Mouse (Mus musculus) regulatory T cell (primary cell): Measurements from ENCODE around the gene Pknox2.

Experiments used
- in situ Hi-C: fragments of 300-600 bp; cut with MboI, MseI; formaldehyde crosslinking; loops from one replicate; pipeline ENCODE4 v1.15.1; 2025; ENCODE audit warnings: high pct_unique_total_duplicates

Gene Pknox2

DNA sequence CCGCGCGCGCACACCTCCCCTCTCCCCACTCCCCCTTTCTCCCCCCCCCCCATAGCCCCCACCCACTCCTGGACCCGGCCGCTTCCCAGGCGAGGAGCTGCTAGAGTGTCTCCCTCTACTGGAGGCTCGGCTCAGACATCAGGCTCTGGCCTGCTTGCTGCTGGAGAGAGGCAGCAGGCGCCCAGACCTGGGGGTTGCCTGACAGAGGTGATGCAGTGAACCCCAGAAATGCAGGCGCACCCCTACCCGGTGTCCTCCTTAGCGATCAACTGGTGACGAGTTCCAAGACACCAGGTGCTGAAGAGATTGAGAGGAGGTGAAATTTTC lies at the start of gene Pknox2:
Pknox2 (minus strand) TSS at position 49 of the 327 bp plus-strand sequence.
- in situ Hi-C loops, result no loop called here

DNA sequence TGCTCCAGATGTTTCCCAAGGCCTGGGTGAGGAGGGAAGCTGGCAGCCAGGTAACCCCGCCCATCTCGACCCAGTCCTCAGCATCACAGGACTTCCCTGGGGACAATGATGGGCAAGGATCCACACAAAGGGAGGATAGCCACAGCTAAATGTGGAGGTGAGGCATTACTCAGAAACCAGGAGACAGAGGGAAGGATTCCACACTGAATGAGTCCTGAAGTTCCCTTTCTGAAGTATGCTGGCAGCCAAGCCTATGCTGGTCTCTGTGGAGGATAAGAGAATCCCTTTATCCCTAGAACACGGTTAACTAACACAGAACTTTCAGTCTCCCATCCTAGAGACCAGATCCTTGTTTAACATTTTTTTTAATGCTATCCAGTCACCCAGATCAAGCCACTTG lies 40.8 kb upstream of the Pknox2 start:
- in situ Hi-C loops, result no loop called here

DNA sequence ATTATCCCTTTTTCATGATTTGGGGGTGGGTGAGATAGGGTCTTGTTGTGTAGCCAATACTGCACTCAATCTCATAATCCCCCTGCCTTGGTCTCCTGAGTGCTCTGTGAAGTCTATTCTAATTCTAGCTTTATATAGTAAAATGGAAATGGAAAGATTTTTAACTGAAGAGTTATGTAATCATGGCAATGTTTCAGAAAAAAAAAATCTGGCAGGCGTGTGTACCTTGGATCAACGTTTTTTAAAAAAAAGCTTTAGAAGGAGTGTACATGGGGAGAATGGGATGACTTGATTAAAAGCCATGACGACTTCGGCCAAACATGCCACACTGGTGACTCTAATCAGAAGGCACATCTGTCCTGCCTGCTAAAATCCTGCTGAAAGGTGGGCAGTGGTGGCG lies 40.2 kb upstream of the Pknox2 start:
- in situ Hi-C loops, result no loop called here

DNA sequence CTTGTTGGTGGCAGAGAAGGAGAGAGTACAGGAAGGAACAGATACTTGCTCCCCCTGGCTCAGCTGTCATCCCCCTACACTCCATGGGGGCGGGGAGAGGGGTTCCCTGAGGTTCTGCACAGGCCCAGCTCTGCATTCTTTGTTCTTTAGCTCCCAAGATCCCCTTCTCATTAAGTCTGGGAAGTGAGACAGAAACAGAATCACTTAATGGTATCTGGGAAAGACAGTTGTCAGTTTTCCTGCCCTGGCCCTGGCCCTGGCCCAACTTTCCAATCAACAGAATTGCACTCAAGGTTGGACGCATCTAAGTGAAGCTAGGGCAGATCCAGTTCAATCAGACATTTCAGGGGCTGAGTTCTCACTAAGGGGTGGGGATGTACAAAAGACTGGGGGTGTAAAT lies 36.0 kb upstream of the Pknox2 start:
- in situ Hi-C loops, result no loop called here

DNA sequence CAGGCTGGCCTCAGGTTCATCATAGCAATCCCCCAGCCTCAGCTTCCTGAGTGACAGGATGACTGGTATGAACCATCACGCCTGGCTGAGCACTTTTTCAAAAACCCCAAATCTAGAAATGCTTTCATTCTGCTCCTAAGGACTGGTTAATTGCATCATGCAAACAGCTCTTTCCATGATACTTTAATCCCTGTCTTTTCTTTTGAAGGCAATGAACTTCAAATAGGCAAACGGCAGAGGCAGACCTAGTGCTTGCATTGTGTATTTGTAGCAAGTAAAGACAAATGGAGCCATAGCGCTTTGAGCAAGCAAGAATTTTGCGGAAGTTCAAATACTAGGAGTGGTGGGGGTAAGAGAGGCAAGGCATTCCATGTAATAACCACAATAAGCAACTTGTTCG lies 34.4 kb upstream of the Pknox2 start:
- in situ Hi-C loops, result no loop called here

DNA sequence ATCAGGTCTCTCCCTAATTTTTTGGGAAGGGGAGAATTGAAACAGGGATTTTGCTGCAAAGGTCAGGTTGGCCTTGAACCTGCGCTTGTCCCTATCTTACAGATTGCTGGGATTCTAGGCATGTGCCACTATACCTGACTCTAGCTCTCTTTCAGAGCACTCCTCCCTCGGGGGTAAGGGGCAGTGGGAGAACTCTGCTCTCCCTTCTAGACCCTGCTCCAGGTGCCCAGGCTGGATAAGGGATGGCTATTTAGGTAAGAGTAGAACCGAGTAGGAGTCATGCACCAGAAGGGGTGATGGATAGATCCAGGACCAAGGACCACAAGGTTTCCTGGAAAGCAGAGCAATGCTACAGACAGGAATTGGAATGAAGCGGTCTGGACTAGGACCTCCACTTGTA lies 32.4 kb upstream of the Pknox2 start:
- in situ Hi-C loops, result no loop called here

DNA sequence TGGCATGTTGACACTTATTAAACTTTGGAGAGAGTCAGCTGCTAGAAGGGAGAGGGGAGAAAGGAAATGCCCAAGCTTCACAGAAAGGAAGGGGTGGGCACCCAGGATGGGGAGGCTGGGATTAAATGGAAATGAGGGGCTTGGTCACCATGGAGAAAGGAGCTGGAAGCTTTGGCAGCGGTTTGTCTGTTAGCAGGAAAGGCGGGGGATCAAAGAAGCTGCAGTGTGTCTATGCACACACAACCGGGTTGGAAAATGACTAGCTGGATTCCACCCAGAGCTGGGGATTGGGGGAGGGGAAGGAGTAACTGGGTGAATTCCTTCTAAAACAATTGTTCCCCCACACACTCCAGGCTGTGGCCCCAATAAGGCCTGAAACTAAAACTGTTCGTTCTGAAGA lies 31.7 kb upstream of the Pknox2 start:
- in situ Hi-C loops, result no loop called here

DNA sequence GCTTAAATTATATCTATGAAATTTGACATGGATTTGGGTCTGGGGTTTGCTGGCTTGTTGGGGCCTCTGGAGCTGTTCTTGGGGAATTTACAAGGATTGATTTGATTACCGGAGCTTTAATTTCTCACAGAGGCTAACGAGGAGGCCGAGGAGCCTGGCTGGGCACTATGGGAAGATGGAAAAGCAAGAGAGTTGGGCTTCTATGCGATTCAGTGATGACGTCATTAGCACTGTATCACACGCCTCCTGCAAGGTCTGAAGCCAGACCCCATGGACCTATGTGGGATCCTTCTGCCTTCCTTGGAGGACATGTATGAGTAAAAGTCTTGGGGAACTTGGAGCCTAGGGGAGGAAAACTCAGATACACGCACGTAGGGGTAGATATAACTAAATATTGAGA lies 30.3 kb upstream of the Pknox2 start:
- in situ Hi-C loops, result no loop called here

DNA sequence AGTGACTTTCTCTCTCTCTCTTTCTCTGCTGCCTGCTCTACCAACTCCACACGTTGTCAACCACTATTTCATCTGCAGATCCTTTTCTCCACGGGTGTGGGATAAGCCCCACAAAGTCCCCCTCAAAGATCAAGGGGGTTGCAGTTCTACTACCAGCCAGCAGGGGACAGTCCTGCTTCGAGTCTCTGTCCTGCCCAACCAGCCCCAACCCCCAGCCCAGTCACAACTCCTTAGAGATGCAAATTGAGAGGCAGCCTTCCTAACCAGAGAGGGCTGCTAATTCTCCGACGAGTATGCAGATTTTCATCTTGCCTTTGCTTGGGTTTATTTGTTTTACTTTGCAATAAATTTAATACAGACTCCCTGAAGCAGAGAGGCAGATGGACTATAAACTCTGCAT lies 29.9 kb upstream of the Pknox2 start:
- in situ Hi-C loops, result no loop called here

DNA sequence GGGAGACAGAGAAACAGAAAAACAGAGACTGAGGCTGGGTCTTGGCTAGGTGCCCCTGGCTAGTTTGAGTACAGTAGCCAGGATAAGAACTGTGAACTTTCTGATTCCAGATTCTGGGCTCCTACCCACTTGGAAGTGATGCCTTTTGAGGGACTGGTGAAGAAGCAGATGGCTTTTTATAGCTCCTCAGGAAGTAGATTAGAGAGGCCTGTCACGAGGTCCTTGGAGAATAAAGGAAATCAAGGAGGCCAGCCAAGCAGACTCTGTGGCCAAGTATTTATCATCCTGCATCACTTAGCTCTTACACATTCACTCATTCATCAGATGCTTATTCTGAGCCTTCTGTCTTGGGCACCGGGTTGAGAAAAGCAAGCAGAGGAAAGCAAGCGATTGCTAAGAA lies 28.8 kb upstream of the Pknox2 start:
- in situ Hi-C loops, result no loop called here

DNA sequence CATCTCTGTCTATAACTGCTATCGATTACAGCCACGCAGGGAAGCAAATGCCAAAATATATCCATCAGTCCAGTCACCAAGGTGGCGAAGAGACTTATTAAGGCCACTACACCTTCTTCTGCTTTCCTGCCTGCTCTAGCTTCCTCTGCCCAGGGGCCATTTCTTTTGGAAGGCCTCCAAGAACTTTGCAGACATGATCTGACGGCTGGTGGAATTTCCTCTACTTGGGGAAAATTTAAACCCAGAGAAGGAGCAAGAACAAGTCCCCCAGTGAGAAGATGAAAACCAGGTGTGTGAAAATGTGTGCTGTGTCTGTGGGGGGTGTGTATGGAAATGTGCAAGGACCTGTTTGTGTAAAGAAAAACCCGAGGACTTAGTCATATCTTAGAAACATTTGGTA lies 26.2 kb upstream of the Pknox2 start:
- in situ Hi-C loops, result no loop called here

DNA sequence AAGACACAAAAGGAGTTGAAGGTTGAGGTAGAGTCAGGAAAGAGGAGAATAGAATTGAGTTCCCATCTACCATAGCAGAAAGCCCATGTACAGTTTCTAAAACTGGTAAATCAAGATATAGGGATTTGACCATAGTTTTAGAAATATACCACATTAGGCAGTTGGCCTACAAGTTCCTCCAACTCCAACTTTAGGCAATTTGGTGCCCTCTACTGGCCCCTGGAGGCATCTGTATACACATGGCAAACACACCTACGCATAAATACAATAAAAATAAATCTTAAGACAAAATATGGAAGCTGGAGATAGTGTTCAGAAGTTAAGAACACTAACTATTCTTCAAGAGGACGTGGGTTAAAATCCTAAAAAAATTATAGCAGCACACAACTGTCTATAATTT lies 19.7 kb upstream of the Pknox2 start:
- in situ Hi-C loops, result no loop called here

DNA sequence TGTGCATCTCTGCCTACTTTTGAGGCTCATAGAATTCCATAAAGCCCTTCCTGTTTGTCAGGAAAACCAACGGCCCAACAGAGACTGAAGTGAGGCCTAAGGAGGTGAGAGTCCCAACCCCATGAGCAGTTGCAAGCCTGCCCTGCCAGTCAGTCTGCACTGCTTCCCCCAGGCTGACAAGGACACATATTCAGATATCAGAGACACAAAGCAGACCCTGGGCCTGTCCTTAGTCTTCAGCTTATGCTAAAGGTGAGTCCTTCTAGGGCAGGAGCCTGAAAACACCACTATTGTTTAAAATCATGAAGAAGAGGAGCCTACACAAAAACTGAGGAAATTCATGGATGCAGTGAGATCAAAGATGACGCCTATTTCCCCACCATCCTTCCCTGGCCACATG lies 13.5 kb upstream of the Pknox2 start:
- in situ Hi-C loops, result no loop called here

DNA sequence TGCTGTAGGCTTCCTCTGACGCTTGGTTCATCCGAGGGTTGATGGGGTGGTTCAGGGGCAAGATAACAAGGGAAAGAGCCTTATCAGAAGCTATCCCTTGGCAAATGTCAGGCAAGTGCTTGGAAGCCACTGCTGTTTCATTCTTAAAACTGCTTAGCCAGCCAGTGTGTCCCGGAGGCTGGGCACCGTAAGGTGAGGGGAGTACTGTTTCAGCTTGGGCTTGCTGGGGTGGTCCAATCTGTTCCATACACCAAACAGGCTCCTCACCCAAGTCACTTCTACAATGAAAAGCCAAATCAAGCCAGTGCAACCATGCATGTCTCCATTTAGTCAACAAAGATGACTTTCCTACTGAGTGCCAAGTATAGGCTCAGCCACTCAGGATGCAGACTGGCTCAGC lies 679 bp upstream of the Pknox2 start:
- in situ Hi-C loops, result no loop called here

DNA sequence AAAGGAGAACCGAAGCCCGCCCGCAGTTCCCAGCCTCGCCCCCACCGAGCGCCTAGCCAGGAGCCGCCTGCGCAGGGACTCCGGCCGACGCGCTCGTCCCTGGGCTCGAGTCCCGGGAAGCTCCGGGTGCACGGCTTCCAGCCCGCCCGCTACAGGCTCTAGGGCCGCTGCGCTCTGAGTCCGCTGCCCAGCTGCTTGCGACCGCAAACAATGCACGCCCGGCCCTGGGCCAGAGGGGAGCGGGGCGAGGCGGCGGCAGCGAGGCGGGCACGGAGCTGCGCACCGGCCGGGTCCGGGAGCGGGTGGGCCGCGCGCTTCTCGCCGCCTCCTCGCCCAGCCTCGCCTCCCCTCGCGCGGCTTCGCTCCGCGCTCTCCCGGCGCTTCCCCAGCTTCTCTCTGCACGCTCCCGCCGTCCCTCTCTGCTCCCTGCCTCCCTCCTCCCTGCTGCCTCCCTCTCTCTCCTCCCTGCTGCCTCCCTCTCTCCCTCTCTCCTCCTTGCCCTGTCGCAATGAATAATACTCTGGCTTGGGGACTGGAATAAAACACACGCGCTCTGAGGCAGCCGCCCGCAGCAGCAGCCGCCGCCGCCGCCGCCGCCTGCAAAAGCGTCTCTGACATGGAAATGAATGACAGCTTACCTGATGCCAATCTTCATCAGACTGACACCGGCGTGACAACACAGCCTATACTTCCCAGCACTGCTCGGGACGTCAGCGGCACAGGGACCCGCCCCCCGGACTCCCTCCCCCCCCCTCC lies 426 bp downstream of the Pknox2 start:
- in situ Hi-C loops, result no loop called here

DNA sequence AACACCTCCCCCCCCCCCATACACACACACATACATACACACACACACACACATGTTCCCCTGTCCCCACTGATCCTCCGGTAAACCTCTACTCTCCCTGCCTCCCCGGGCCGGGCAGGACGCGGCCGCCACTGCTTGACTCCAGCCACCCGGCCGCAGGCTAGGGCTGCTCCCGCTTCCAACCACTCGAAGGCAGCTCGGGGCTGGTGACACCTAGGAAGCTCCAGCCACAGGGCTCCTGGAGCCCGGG lies 929 bp downstream of the Pknox2 start:
- in situ Hi-C loops, result no loop called here

DNA sequence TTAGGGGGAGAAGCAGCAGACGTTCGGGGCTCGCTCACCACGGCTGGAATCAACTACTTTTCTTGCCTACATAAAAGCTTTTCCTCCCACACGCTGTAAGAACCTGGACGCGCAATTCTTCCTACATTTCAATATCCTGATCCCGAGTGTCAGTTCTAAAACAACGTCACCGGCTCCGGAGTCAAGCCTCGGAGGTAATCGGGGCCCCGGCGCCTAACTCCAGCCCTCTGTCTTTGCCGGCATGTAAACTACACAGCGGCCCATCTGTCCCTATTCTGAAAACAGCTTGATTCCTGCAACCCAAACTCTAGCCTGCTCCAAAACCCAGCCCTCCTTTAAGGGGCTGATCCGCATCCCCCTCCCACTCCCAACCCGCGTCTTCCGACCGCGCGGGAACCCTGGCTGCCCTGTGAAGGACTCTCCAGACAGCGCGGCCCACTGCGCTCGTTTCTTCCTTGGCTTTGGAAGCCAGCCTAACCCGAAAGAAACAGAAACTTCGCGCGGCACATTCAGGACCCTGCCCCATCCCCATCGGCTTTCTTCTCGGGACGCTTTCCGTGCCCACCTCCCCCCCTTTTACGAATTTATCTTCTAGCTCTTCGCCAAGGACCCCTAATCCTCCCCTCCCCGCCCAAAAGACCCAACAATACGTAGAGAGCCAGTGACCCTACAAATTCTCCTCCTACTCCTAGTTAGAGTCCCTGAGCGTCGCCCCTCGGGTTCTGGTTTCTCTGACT lies 1.4 kb downstream of the Pknox2 start:
- in situ Hi-C loops, result no loop called here

DNA sequence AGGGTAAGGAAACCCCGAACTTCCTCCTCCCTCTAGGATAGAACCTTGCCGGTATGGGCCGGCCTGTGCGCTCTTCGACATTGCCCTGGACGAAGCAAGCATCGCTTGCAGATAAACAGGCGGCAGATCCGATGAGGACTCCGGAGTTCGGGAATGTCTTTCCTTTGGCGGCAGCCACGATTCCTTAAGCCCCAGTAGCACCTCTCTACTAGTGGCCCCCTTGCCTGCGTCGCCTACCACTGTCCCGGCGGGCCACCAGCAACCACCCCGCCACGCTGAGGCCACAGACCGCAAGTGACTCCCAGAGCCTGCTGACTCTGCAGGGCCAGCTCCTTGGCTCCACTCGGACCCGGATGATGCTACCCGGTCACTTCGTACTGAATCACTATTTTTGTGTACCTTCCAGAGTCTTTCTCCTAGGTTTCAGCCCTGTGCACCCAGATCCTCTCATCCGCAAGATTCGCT lies 2.0 kb downstream of the Pknox2 start:
- in situ Hi-C loops, result no loop called here

DNA sequence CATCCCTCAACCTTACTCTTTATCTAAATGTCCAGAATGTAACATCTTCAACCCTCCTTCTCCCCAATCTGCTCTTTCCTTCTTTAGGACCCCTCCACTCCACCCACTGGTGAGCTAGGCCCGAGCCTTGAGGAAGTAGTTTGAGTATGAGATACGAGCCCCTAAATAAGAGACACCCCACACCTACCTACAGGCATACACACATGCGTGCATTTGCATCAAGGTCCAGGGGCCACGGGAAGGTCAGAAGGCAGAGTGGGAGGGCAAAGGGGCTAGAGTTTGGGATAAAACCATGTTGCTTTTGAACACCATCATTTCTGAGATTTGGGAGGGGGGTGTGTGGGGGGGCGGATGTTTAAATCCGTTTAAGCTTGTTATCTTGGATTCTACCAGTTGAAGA lies 2.5 kb downstream of the Pknox2 start:
- in situ Hi-C loops, result no loop called here

DNA sequence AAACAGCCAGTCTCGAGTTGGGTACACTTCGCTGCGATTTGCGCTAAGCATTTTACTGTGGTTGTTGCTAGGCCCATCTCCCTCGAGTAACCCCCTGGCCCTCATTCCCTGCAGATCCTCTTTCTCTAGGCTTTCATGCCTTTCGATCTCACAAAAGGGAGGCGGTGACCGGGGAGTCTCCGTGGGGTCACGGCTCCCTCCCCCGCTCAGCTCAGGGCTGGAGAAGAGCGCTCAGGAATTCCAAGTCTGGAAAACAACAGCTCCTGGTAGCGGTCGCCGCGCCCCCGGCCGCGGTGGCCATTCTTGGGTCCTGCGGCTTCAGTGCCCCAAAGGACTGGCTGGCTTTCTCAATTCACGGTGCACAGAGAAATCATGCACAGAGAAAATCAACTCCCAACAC lies 3.0 kb downstream of the Pknox2 start:
- in situ Hi-C loops, result no loop called here

DNA sequence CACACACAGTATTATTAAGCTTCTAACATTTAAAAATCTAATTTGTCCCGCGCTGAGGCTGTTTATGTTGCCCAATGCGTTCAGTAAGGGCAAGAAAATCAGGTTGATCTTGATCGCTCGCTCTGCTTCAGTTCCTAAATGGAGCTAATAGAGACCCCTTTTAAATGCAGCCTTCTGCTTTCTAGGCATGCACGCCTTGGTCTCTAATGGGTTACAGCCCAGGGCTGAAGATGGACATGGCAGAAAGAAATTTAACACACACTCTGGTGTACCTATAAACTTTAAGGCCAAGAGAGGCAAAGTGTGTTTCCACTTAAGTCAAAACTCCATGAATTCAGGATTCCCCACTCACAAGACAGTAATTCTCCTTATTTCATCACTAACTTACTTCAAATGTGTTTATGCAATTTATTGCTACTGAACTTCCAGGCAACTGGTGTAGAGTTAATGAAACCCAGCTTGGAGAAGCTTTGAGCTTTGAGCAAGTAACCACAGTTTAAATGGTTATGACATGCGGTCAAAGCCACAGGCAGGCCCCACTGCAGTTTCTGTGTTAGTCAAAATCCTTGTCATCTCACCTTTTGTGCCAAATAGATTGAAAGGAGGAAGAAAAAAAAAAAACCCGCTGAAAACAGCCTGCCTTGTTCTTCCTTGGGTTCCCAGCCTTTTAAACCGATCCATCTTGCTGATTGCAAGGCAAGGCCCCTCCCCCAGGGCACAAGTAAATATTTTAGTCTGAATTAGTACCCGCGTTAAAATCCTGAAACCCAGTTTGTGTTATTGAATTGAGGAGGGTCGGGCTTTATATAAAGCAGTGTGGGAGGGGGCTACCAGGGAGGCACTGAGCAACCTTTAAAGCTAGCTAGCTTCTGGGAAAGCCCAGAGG lies 3.9 kb downstream of the Pknox2 start:
- in situ Hi-C loops, result no loop called here

DNA sequence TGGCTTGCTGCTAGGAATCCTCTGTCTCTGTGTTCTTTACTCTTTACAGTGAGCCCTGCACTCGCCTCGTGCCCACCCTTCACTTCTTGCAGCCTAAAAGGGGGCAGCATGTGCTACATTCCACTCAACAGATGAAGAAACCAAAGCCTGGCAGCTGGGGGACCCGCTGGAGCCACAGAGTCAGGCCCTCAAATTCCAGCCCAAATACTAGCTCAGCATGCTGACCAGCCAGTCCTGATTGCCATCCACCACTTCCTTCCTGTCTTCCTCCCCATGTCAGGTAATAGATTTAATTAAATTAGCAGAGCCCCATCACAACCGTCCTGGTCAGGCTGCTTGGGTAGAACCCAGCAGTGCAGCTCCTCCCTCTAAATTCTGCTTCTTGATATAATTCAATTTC lies 5.1 kb downstream of the Pknox2 start:
- in situ Hi-C loops, result no loop called here
